ENCODE assay signal across 25 mouse cellular contexts in the genomic region with DNA sequence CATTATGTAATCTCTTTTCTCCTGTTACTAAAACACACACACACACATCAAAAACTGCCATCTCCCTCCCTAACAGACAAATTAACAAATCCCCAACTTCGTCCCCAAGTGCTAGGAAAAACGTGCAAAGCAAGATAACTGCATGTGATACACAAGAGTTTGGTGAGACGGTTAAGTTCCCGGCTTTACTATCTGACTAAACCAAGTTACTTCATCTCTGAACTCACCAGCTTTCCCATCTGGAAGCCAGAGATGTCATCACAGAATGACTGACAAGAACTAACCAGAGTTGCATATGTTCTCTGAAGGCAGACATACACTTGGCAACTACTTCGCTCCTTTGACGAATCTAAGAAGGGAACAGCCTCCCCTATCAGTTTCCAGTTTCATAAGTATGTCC. TPM values are rescaled to one million over a fixed set of nuclear protein-coding genes. Genes with fewer than 3 reads are reported as not detected.
A peak's percentile ranks its signal among the peaks of the same experiment; 100 is the strongest.
DNase-seq lines count a peak whose midpoint lies in the region; ATAC-seq and TF ChIP-seq lines count a peak whose summit lies in the region.
"Had no signal": no experiment of that assay in that cellular context is flagged by ENCODE, and none has a peak within 500 bp of the region (broad histone marks: within the 10 kb centered on the region; RNA-seq: fewer than 3 reads in every experiment).

No protein-coding gene starts in this region.

- intact Hi-C loops in gastrocnemius, adult 2 months (cut with DNase I) = no loop called here

- no peaks in the 10 kb centered on the region for H3K9me3 ChIP-seq in liver, embryonic 14.5 days (ENCODE audit: control insufficient read depth, low read length)
- H3K9me3 ChIP-seq: embryonic facial prominence, embryonic 13.5 days; forebrain, embryonic 13.5 days; hindbrain, embryonic 12.5 days; neural tube, embryonic 15.5 days had no signal

- no peak for DNase-seq in gastrocnemius, adult 2 months
- no peak for DNase-seq in gastrocnemius, postnatal 25 days
- peak; percentile 19 for DNase-seq in brain, embryonic 14.5 days (ENCODE audit: low read depth)
- DNase-seq in liver, embryonic 14.5 days (ENCODE audit: low read depth in 3 of 3, low spot score in 3 of 3) = peak in 2 of 3 experiments; percentile 14 to 15
- no peak for DNase-seq in heart, adult 8-10 months (ENCODE audit: low spot score)
- no peak for DNase-seq in urinary bladder, adult 2 months (ENCODE audit: low spot score)
- DNase-seq in left cerebral cortex, adult 18-20 months (ENCODE audit: low spot score in 2 of 2) = no peak
- DNase-seq: adrenal gland, postnatal 25 days; B cell, adult 2 months; cerebellum, adult 11-12 months; cerebellum, postnatal 14 days; gastrocnemius, postnatal 14 days; heart, adult 2 months; left cerebral cortex, postnatal 4 days; right cerebral cortex, adult 18-20 months; thymus, adult 18-20 months; thymus, postnatal 4 days had no signal

- no peak overlapping the region; the same call in 1 of the 2 replicates for H3K4me3 ChIP-seq in gastrocnemius, adult 2 months
- no peak overlapping the region for H3K4me3 ChIP-seq in liver, embryonic 14.5 days (ENCODE audit: insufficient read depth in 1 of 2, low read depth in 2 of 2, low read length in 2 of 2)
- H3K4me3 ChIP-seq: embryonic facial prominence, embryonic 13.5 days; forebrain, embryonic 13.5 days; heart, adult 2 months; hindbrain, embryonic 12.5 days; neural tube, embryonic 15.5 days had no signal

- TF ChIP-seq POLR2A in brain, embryonic 14.5 days (IDR thresholded peaks at IDR 0.05; ENCODE audit: borderline replicate concordance, extremely low read depth, insufficient read depth, insufficient read length, poor library complexity, severe bottlenecking) = no peak

- no peak overlapping the region for H3K9ac ChIP-seq in liver, embryonic 14.5 days (replicated peaks)
- H3K9ac ChIP-seq: embryonic facial prominence, embryonic 13.5 days; forebrain, embryonic 13.5 days; hindbrain, embryonic 12.5 days; neural tube, embryonic 15.5 days had no signal

- WGBS in liver, embryonic 14.5 days (ENCODE audit: insufficient replicate concordance) = 17% methylated on average over 6 of the region's 6 CpGs

- ATAC-seq in liver, embryonic 14.5 days (ENCODE audit: insufficient read depth) = peak; percentile 33; the same call in 1 of the 2 replicates
- ATAC-seq: forebrain, embryonic 13.5 days; intestine, postnatal 0 days had no signal

- peak overlapping the region; percentile 58 for H3K27ac ChIP-seq in gastrocnemius, adult 2 months
- no peak overlapping the region for H3K27ac ChIP-seq in liver, embryonic 14.5 days
- H3K27ac ChIP-seq: embryonic facial prominence, embryonic 13.5 days; forebrain, embryonic 13.5 days; heart, adult 2 months; hindbrain, embryonic 12.5 days; macrophage; neural tube, embryonic 15.5 days had no signal

- no peaks in the 10 kb centered on the region for H3K27me3 ChIP-seq in liver, embryonic 14.5 days (ENCODE audit: control insufficient read depth, insufficient read depth, low read length)
- H3K27me3 ChIP-seq: CH12.LX; embryonic facial prominence, embryonic 13.5 days; forebrain, embryonic 13.5 days; hindbrain, embryonic 12.5 days; neural tube, embryonic 15.5 days had no signal

- peak; percentile 72 for TF ChIP-seq EP300 in liver, embryonic 14.5 days (IDR thresholded peaks at IDR 0.05; ENCODE audit: low read depth)

- H3K36me3 ChIP-seq in liver, embryonic 14.5 days (replicated peaks; ENCODE audit: control insufficient read depth, insufficient read depth, low read depth) = no peaks in the 10 kb centered on the region
- H3K36me3 ChIP-seq: embryonic facial prominence, embryonic 13.5 days; hindbrain, embryonic 12.5 days; neural tube, embryonic 15.5 days had no signal

- peaks cover 0 to 3% of the 10 kb centered on the region in 2 experiments; a peak in 2 of 4 replicates for H3K4me1 ChIP-seq in liver, embryonic 14.5 days (replicated peaks; ENCODE audit: control insufficient read depth in 2 of 2, insufficient read depth in 2 of 2, low read length in 1 of 2)
- H3K4me1 ChIP-seq: embryonic facial prominence, embryonic 13.5 days; forebrain, embryonic 13.5 days; hindbrain, embryonic 12.5 days; neural tube, embryonic 15.5 days had no signal

- no peak overlapping the region for H3K4me2 ChIP-seq in liver, embryonic 14.5 days (ENCODE audit: low read depth)
- H3K4me2 ChIP-seq: embryonic facial prominence, embryonic 13.5 days; forebrain, embryonic 13.5 days; hindbrain, embryonic 12.5 days; midbrain, embryonic 11.5 days; neural tube, embryonic 15.5 days had no signal

- TF ChIP-seq CTCF in gastrocnemius, adult 2 months (IDR thresholded peaks at IDR 0.05) = no peak
- no peak for TF ChIP-seq CTCF in brain, embryonic 14.5 days (IDR thresholded peaks at IDR 0.05; ENCODE audit: borderline replicate concordance, extremely low read depth, insufficient read depth, insufficient read length)
- TF ChIP-seq CTCF in liver, embryonic 14.5 days (IDR thresholded peaks at IDR 0.05; ENCODE audit: low read depth) = no peak

RNA-seq across cellular contexts. Expression of a gene that starts 56.5 kb away (rescaled TPM):
- total RNA-seq in gastrocnemius, adult 2 months (2021) = 10 to 100 TPM; 15.0 to 24.4 TPM
- 10 to 100 TPM in 1 of 2 experiments, 1 to 10 TPM in 1; 9.1 to 14.5 TPM for total RNA-seq in gastrocnemius, postnatal 25 days (2021)
- polyA plus RNA-seq in brain, embryonic 14.5 days (2012; rRNA removed) = 2.3 and 3.3 TPM in 2 replicates
- 0.18 and 0.30 TPM in 2 replicates for polyA plus RNA-seq in liver, embryonic 14.5 days (2012; rRNA removed)
- 0.19 and 0.24 TPM in 2 replicates for polyA plus RNA-seq in liver, embryonic 14.5 days (2014; fragmentation: Nextera tagmentation; extraction: Ambion mirVana)
- total RNA-seq in heart, adult 8-10 months (2022) = 1 to 10 TPM; 5.8 to 8.6 (median 7.7) TPM
- polyA plus RNA-seq in urinary bladder, adult 2 months (2012; rRNA removed) = 12.9 and 14.0 TPM in 2 replicates
- total RNA-seq in left cerebral cortex, adult 18-20 months (2021) = 1 to 10 TPM; 4.3 to 6.3 TPM
- total RNA-seq: CH12.LX had no signal

Comparison
In these comparisons a context has a peak if more than half of its experiments do, and no peak if none do; other contexts are left out.
1. DNase-seq: peak in brain, embryonic 14.5 days (single experiment) and liver, embryonic 14.5 days (2 of 3); none in gastrocnemius, adult 2 months (single experiment), gastrocnemius, postnatal 25 days (single experiment), heart, adult 8-10 months (single experiment), urinary bladder, adult 2 months (single experiment) and left cerebral cortex, adult 18-20 months (0 of 2).